Mouse (Mus musculus) fibroblast of lung, adult 2 months (primary cell): ENCODE data around the gene Ap1g1.

Experiments
- DNase-seq: peaks from one replicate; pipeline ENCODE4 v3.0.0-alpha.2; 2011; ENCODE audit warnings: low read depth

Ap1g1 gene

GRCm38 (mm10) chr8:109780548-109780947 is 2.2 kb downstream of the Ap1g1 start:
- DNase-seq: no peak

DNA sequence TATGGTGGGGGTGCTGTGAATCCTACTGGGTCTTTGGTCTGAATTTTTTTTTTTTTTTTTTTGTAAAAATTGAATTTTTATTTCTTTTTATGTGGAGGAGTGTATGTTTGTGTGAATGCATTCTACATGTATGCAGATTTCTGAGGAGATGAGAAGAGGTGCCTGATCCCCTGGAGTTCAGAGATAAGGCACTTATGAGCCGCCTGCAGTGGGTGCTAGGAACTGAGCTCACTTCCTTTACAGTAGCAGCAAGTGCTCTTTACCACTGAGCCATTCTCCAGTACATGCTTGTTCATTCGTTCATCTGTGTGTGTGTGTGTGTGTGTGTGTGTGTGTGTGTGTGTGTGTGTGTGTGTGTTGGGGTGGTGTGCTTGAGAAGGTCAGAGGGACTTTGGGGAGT is 12.6 kb downstream of the Ap1g1 start:
- DNase-seq: no peak

DNA sequence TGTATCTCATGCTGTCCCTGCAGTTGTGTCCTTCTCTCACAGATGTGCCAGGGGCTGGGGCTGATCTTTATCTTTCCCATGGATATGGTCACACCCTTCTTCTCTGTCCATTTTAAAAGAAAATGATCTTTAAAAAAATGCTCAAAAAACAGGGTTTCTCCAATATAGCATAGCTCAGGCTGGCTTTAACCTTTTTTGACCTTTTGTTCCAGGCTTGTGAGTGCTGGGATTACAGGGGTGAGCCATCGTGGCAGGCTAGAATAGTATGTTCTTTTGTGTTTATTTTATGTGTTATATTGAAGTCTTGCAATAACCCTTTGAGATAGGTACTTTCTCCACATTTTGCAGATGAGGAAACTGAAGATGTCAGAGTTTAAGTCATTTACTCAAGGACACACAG is 16.8 kb downstream of the Ap1g1 start:
- DNase-seq: no peak

DNA sequence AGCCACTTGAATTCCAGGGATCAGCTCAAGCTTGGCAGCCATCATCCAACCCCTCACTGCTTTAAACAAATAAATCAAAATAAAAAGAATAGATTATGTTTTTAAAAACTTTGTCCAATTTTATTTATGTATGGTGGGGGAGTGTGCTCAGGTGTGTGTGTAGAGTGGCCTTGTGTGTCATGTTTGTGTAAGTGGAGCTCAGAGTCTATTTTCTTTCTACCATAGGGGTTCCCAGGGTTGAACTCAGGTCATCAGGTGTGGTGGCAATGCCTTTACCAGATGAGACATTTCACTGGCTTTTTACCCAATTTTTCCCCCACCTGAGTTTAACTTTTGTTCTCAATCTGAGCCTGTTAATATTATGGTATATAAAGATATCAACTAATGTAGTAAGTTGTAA is 20.4 kb downstream of the Ap1g1 start:
- no peak for DNase-seq

- DNase-seq: no peak
Measured at GRCm38 (mm10) chr8:109799245-109799644, 20.9 kb downstream of the Ap1g1 start.

DNA sequence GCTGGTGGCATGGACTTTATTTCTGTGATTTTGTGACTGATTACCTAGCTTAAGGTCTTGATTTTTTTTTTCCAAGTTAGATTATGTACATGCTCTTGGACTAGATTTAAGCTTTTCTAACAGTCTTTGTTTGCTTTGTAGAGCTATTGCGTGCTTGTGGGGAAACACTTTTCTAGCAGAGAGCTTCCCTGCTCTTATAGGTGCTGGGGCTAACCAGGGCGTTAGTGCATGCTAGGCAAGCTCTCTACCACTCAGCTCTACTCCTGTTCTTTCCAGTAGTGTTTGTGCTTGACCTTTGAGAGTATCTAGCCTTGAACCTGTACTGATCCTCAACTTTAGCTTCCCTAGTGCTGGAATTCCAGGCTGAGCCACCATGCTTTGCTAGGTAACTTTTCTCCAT is 22.0 kb downstream of the Ap1g1 start:
- DNase-seq: no peak

DNA sequence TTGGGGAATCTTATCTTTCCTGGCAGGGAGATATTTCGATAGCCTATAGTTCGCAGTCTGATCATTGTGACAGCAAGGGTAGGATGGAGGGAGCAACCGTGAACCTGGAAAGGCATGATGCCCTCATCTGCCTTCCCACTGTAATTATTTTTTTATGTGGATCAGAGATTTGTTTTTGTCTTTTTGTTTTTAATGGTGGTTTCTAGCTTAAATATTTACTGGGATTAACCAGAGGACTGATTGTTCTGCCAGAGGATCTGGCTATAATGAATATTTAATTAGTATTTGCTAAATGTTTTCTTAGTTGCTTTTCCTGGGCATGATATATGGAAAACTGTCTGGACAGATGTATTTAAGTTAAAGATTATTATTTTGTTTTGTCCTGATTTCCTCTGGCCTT is 24.9 kb downstream of the Ap1g1 start:
- DNase-seq: no peak

- no peak for DNase-seq
Measured at GRCm38 (mm10) chr8:109803801-109804200, 25.4 kb downstream of the Ap1g1 start.

DNA sequence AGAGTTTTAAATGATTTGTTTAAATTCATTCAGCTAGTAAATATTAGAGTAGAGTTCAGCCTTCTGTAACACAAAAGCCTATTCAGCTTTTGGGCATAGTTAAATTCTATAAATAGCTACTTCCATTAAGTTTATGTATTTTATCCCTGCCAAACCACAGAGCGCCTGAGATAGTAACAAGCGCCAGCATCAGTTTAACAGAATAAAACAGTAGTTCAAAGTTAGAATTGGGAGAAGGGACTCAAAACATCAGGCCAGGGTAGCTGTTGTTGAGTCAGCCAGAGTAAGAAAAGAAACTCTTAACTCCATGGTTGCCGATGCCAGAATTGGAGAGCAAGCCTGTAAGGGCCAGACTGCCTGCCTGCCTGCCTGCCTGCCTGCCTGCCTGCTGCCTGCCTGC is 28.2 kb downstream of the Ap1g1 start:
- peak; percentile 65 for DNase-seq

GRCm38 (mm10) chr8:109807401-109808119 is 29.2 kb downstream of the Ap1g1 start:
- no peak for DNase-seq

DNA sequence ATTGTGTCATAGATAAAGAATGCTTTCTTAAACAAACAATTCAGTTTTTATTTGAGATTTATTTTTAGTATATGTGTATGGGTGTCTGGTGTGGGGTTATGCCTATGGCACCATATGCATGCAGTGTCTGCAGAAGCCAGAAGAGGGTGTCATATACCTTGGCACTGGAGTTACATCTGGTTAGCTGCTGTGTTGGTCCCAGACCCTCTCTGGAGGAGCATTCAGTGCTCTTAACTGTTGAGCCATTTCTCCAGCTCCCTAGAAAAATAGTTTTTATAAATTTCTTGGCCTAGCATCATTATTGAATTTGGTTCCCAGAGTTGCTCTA is 29.7 kb downstream of the Ap1g1 start:
- no peak for DNase-seq

DNA sequence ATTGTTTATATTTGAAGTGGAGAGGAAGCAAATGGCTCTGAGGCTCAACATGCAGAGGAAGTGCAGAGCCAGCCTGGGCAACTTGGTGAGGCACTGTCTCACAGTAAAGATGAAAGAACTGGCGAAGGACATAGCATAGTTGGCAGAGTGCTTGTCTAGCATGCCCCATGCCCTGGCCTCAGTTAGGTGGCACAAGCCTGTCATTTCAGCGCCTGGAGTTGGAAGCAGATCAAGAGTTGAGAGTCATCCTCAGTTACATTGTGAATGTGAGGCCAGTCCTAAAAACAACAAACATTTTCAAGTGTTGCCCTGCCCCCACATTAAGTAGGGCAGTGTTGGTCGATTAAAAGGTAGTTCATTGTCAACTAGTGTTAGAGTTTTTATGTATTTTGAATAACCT is 32.1 kb downstream of the Ap1g1 start:
- DNase-seq: no peak

DNA sequence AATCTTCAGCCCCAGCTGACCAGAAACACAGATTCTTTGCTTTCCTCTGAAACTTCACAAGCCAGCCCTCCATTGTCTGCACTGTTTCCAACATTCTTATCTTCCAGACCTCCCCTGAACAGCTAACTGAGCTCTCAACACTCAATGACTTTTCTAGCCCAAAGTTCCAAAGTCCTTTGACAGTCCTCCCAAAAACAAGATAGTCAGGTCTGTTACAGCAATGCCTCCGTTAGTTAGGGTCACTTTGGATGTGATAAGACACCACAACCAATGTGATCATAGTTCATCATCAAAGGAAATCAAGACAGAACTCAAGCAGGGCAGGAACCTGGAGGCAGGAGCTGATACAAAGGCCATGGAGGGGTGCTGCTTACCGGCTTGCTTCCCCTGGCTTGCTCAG is 36.9 kb downstream of the Ap1g1 start:
- DNase-seq: no peak

GRCm38 (mm10) chr8:109817933-109818332 is 39.6 kb downstream of the Ap1g1 start:
- DNase-seq: no peak

DNA sequence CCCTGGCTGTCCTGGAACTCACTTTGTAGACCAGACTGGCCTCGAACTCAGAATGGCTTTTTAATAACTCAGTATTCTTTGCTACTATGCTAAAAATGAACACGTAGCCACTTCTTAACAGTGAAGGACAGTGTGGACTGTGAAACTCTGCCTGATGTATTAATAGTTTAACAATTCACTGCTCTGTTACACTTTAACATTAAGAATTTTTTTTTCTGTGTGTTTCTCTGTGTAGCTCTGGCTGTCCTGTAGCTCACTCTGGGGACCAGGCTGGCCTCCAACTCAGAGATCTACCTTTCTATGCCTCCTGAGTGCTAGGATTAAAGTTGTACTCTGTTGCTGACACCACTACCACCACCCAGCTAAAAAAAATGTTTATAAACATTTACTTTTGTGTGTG is 45.2 kb downstream of the Ap1g1 start:
- no peak for DNase-seq

GRCm38 (mm10) chr8:109839822-109840221 is 61.5 kb downstream of the Ap1g1 start:
- DNase-seq: no peak

- DNase-seq: no peak
Measured at GRCm38 (mm10) chr8:109842468-109842867, 64.1 kb downstream of the Ap1g1 start.

DNA sequence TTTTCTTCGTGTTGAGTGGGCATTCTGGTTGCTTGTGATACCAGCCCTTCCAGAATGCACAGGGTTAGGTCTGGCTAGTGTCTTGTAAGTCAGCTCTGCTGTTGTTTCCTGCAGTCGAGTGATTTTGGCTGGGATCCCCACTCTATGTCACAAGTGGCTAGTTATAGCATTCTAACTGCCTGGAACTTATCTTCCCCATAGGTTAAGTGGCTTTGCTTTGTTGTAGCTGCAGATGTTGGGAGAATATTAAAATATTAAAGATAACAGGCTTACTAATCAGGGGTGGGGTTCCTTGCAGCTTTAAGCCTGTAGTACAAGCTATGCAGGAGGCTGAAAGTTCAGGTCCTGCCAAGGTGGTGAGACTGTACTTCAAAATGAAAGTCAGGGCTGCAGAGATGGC is 69.5 kb downstream of the Ap1g1 start:
- DNase-seq: no peak

- DNase-seq: no peak
Measured at GRCm38 (mm10) chr8:109848981-109849380, 70.6 kb downstream of the Ap1g1 start.

GRCm38 (mm10) chr8:109853423-109853822 is 75.1 kb downstream of the Ap1g1 start:
- peak; percentile 43 for DNase-seq

GRCm38 (mm10) chr8:109854522-109854921 is 76.2 kb downstream of the Ap1g1 start:
- no peak for DNase-seq

GRCm38 (mm10) chr8:109855451-109855850 is 77.1 kb downstream of the Ap1g1 start:
- no peak for DNase-seq

GRCm38 (mm10) chr8:109863398-109863797 is 85.0 kb downstream of the Ap1g1 start:
- DNase-seq: no peak

DNA sequence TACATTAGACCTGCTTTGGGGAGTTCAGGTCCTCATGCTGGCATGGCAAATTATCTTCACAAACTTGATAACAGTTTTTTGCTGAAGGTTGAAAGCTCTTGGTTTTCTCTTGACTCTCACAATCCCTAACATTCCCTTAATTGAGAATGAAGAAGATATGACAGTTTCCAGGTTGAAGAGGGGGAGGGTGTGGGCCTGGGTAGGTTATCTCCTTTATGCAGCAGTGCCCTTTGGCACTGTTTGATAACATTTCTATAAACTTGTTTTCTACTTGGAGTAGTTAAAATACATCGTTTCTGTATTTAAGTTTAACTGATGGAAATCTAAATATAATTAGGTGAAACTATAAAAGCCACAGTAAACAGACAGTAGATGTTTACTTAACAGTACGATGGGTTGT is 86.4 kb downstream of the Ap1g1 start:
- no peak for DNase-seq

GRCm38 (mm10) chr8:109865536-109865935 is 87.2 kb downstream of the Ap1g1 start:
- DNase-seq: no peak
